Mouse (Mus musculus) brain, adult 10 weeks (tissue): ENCODE results near the gene Nhlrc3. TPM values are rescaled to one million over a fixed set of nuclear protein-coding genes. Genes with fewer than 3 reads are reported as not detected.

Experiments
- polyA plus RNA-seq: library from polyadenylated mRNA; stranded (reverse); fragments of 350-450 nt; fragmentation: Illumina TruSeq; extraction: RNeasy Lipid Tissue Mini Kit (QIAGEN cat#74804); gene quantifications from one replicate; pipeline ENCODE4 v1.2.3, GENCODE M21; 2015; ENCODE audit warnings: low read depth, low replicate concordance

Nhlrc3 gene
- 6.1 TPM for polyA plus RNA-seq

GRCm38 (mm10) chr3:53463046-53463764, at the start of gene Nhlrc3, which contains the start of gene Proser1:
Nhlrc3 (minus strand) TSS chr3:53463332.
Proser1 (plus strand) TSS chr3:53463666.

GRCm38 (mm10) chr3:53488353-53488752, 25.2 kb upstream of the Nhlrc3 start, which contains the start of gene Stoml3:
Stoml3 (plus strand) TSS chr3:53488653.

Other genes with a start within 250 kb of the Nhlrc3 start
- gene Proser1, start 334 bp upstream of the Nhlrc3 start, polyA plus RNA-seq: 12.4 TPM
- 1.2 TPM for gene Stoml3, start 25.3 kb upstream of the Nhlrc3 start, polyA plus RNA-seq
- gene Frem2, start 194.0 kb upstream of the Nhlrc3 start, polyA plus RNA-seq: 0.77 TPM